Mouse (Mus musculus) limb, embryonic 15.5 days (tissue): Measurements from ENCODE around the gene Tas2r107. TPM values are rescaled to one million over a fixed set of nuclear protein-coding genes. Genes with fewer than 3 reads are reported as not detected.
"Not testable (repeated sequence)": the region's sequence is repeated elsewhere in the genome, so short reads cannot be mapped to it uniquely, and the experiment has no call there.

ENCODE experiments used
- ATAC-seq: fragments of 200-750 bp; cut with Nextera tagmentation; 2 replicates; pipeline ENCODE4 v1.8.0; 2017; ENCODE audit warnings: low read depth, moderate TSS enrichment; ENCODE audit not compliant: insufficient number of reproducible peaks, low FRiP score, low TSS enrichment
- H3K27ac ChIP-seq: fragments of 300-500 bp; sonication (generic); 2 replicates; pipeline ENCODE4 v1.5.1; 2015; ENCODE audit warnings: moderate library complexity, mild to moderate bottlenecking, inconsistent platforms
- H3K27me3 ChIP-seq: fragments of 300-500 bp; sonication (generic); 2 replicates; pipeline ENCODE4 v1.6.1; 2015; ENCODE audit warnings: inconsistent platforms
- H3K36me3 ChIP-seq: fragments of 300-500 bp; sonication (generic); 2 replicates; pipeline ENCODE4 v1.6.1; 2015; ENCODE audit warnings: inconsistent platforms
- H3K4me1 ChIP-seq: fragments of 300-500 bp; sonication (generic); 2 replicates; pipeline ENCODE4 v1.6.1; 2015; ENCODE audit warnings: inconsistent platforms
- H3K4me2 ChIP-seq: fragments of 300-500 bp; sonication (generic); 2 replicates; pipeline ENCODE4 v1.6.1; 2015; ENCODE audit warnings: mild to moderate bottlenecking, inconsistent platforms
- H3K4me3 ChIP-seq: fragments of 300-500 bp; sonication (generic); 2 replicates; pipeline ENCODE4 v1.5.1; 2015; ENCODE audit warnings: mild to moderate bottlenecking, inconsistent platforms
- H3K9ac ChIP-seq: fragments of 300-500 bp; sonication (generic); 2 replicates; pipeline ENCODE4 v1.6.1; 2015; ENCODE audit warnings: inconsistent platforms
- H3K9me3 ChIP-seq: fragments of 300-500 bp; sonication (generic); 2 replicates; pipeline ENCODE4 v1.6.1; 2016; ENCODE audit warnings: inconsistent platforms
- WGBS: fragments of 180-500 bp; shearing (Covaris S2); methylation state at CpG from one replicate; pipeline ENCODE4 v1.1.7; 2015; 5-methylcytosine and 5-hydroxymethylcytosine counted together
- polyA plus RNA-seq: library from polyadenylated mRNA; unstranded; fragments of >200 nt; fragmentation: Nextera tagmentation; extraction: Ambion mirVana; gene quantifications from 2 replicates; pipeline ENCODE4 v1.2.1, GENCODE M21; 2015

Gene Tas2r107
- polyA plus RNA-seq = not detected in 2 replicates

DNA sequence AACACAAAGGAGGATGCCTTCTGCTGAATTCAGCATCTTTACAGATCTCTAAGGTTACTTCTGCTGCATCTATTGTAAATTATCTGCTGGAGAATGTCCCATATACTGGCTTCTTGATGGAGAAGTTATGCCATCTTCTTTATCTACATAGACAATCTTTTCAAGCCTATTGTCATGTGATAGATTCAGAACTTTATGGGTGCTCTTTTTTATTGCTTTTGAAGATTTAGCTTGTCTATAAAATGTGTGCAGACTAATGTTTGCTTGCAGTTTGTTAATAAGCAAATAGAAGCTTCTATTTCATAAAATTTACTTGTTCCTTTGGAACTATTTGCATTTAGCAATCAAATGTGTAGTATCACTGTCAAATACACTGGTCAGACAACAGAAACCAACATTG is at the start of gene Tas2r107:
Gene Tas2r107, minus strand, starts transcription at position 101 of the 400 bp plus-strand sequence.
- no peaks in the 10 kb centered on the region for H3K9me3 ChIP-seq
- no peaks in the 10 kb centered on the region for H3K27me3 ChIP-seq
- H3K9ac ChIP-seq = no peak within 1 kb of the TSS
- H3K4me2 ChIP-seq = no peak within 1 kb of the TSS
- H3K27ac ChIP-seq = no peak within 1 kb of the TSS
- H3K4me1 ChIP-seq = no peaks in the 10 kb centered on the region
- no peaks in the 10 kb centered on the region for H3K36me3 ChIP-seq
- no peak within 1 kb of the TSS for H3K4me3 ChIP-seq
- no peak for ATAC-seq

DNA sequence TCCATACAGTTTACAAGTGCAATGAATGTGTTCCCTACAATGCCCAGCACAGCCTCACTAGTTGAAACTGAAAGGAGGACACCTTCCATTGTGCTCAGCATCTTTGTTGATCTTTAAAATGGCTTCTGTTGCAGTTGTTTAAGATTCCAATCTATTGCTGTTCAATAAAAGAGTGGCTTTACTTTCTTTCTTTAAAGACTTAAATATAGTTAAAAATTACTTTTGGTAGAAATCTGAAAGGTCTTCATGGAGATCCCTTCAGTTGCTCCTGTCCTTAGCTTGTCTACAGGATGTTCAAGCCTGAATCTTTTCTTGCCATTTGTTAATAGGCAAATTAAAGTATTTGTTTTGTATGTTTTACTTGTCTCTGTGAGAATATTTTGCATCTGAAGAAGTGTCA is 30.0 kb upstream of the Tas2r107 start, which contains the start of gene Tas2r114:
Gene Tas2r114, minus strand, starts transcription at position 101 of the 400 bp plus-strand sequence.
- no peak for ATAC-seq
- Histone ChIP-seq H3K27me3 (no peaks in the 10 kb centered on the region), H3K9ac (no peak within 1 kb of the TSS), H3K9me3 (no peaks in the 10 kb centered on the region), H3K4me3 (no peak within 1 kb of the TSS), H3K36me3 (no peaks in the 10 kb centered on the region), H3K4me1 (no peaks in the 10 kb centered on the region), H3K27ac (no peak within 1 kb of the TSS), H3K4me2 (no peak within 1 kb of the TSS)

DNA sequence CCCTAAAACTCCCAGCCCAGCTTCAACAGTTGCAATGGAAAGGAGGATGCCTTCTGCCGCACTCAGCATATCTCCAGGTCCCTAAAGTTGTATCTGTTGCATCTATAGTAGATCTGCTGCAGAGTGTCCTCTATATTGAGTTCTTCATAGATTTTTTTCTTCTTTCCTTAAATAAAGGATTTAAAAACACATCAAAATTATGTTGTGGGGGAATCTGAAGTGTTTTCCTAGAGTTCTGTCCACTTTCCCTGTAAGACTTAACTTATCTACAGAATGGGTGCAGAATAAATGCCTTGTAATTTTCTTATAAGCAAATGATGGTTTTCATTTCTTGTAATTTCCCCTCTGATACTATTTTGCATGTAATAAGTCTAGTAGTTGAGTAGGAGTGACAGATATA is 27.4 kb upstream of the Tas2r107 start, which contains the start of gene Tas2r105:
Gene Tas2r105, minus strand, starts transcription at position 101 of the 400 bp plus-strand sequence.
- WGBS = 77% methylated on average over 1 of the region's 1 CpGs
- Histone ChIP-seq H3K4me3 (no peak within 1 kb of the TSS), H3K27me3 (no peaks in the 10 kb centered on the region), H3K4me2 (no peak within 1 kb of the TSS), H3K27ac (no peak within 1 kb of the TSS), H3K9ac (no peak within 1 kb of the TSS), H3K4me1 (no peaks in the 10 kb centered on the region), H3K9me3 (no peaks in the 10 kb centered on the region), H3K36me3 (no peaks in the 10 kb centered on the region)
- ATAC-seq = no peak

DNA sequence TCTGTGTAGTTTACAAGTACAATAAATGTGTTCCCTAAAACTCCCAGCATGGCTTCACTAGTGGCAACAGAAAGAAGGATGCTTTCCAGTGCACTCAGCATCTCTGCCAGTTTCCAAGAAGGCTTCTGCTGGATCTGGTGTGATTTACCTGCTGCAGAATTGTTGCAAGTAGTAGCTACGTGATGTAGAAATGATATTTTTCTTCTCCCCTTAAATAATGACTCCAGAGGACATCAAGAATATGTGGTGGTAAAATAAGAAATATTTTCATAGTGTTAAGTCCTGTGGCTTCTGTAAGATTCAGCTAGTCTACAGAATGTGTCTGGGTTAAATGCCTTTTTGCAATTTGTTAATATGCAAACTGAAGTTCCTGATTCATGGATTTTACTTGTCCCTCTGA is 25.7 kb upstream of the Tas2r107 start, which contains the start of gene Tas2r104:
Gene Tas2r104, minus strand, starts transcription at position 101 of the 400 bp plus-strand sequence.
- WGBS = 70% methylated on average over 1 of the region's 1 CpGs
- Histone ChIP-seq H3K9me3 (no peaks in the 10 kb centered on the region), H3K4me2 (no peak within 1 kb of the TSS), H3K9ac (no peak within 1 kb of the TSS), H3K4me3 (no peak within 1 kb of the TSS), H3K27me3 (no peaks in the 10 kb centered on the region), H3K36me3 (no peaks in the 10 kb centered on the region), H3K27ac (no peak within 1 kb of the TSS), H3K4me1 (no peaks in the 10 kb centered on the region)
- no peak for ATAC-seq

DNA sequence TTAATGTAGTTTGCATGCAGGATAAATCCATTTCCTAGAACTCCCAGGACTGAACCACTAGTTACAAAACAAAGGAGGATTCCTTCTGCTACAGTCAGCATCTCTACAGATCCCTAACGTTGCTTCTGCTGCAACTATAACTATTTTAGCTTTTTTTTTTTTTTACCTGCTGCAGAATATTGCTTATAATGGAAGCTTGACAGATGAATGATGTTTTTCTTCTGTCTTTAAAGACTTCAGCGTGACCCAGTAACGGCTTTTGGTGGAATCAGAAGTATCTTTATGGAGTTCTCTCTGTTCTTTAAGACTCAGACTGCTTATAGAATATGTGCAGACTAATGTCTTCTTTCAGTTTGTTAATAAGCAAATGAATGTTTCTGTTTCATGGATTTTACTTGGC is 18.8 kb upstream of the Tas2r107 start, which contains the start of gene Tas2r106:
Gene Tas2r106, minus strand, starts transcription at position 101 of the 400 bp plus-strand sequence.
- Histone ChIP-seq H3K4me3 (no peak within 1 kb of the TSS), H3K27ac (no peak within 1 kb of the TSS), H3K4me1 (no peaks in the 10 kb centered on the region), H3K36me3 (no peaks in the 10 kb centered on the region), H3K9me3 (peaks cover 6% of the 10 kb centered on the region; the same call in 1 of the 2 replicates), H3K4me2 (no peak within 1 kb of the TSS), H3K9ac (no peak within 1 kb of the TSS), H3K27me3 (no peaks in the 10 kb centered on the region)
- ATAC-seq = no peak
- 71% methylated on average over 3 of the region's 3 CpGs for WGBS

DNA sequence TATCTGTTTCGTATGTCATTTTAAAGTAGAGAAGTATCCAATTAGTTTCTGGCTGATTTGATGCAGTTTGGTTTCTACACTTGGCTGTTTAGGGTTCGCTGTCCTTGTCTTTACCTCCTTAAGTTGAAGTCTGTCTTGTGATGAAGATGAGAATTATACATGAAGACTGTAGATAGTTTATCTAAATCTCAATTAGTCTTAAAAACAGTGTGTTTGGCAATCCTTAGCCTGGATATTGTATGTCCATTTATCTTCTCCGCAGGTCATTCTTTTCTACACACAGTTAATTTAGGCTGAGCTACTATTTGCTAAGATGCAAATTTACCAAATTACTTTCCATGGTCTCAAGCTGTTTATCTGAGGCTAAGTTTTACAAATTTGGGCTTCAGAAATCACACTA is 29.1 kb downstream of the Tas2r107 start, which contains the start of gene Tas2r130:
Gene Tas2r130, minus strand, starts transcription at position 101 of the 400 bp plus-strand sequence.
- Histone ChIP-seq H3K36me3 (no peaks in the 10 kb centered on the region), H3K27me3 (no peaks in the 10 kb centered on the region), H3K9ac (no peak within 1 kb of the TSS), H3K4me3 (no peak within 1 kb of the TSS), H3K4me1 (no peaks in the 10 kb centered on the region), H3K27ac (no peak within 1 kb of the TSS), H3K4me2 (no peak within 1 kb of the TSS), H3K9me3 (no peaks in the 10 kb centered on the region)
- ATAC-seq = no peak
- WGBS = 68% methylated on average over 3 of the region's 3 CpGs

DNA sequence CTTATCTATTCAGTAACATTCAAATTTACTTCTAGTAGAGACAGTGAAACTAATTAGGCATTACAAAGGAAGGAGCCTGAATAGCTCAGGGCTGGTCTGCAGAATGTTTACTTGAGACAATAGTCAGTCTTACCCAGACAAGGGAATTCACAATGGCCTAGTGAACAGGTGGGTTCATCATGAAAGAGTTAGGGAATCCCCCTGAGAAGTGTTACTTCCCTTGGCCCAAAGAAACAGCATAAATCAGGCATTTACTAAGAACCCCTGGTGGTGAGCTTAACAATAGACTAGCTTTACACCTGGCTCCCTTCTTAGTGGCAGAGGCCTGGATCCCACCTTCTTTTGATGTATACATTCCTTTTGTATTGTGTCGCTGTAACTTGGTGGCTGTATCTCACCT is 50.0 kb downstream of the Tas2r107 start:
- H3K27me3 ChIP-seq, H3K4me3 ChIP-seq, H3K9ac ChIP-seq, H3K36me3 ChIP-seq, H3K4me2 ChIP-seq, ATAC-seq, H3K4me1 ChIP-seq, H3K27ac ChIP-seq, H3K9me3 ChIP-seq: not testable (repeated sequence)
- 78% methylated on average over 1 of the region's 1 CpGs for WGBS

Other genes starting within 250 kb of the Tas2r107 start
- not detected in 2 replicates for gene 5430401F13Rik, start 173.7 kb downstream of the Tas2r107 start, polyA plus RNA-seq
- not detected in 2 replicates for gene Gm6619, start 173.7 kb downstream of the Tas2r107 start, polyA plus RNA-seq
- not detected in 2 replicates for gene Tas2r130, start 29.2 kb downstream of the Tas2r107 start, polyA plus RNA-seq
- gene Tas2r106, start 18.7 kb upstream of the Tas2r107 start, polyA plus RNA-seq = not detected in 2 replicates
- gene Tas2r104, start 25.6 kb upstream of the Tas2r107 start, polyA plus RNA-seq = not detected in 2 replicates
- not detected in 2 replicates for gene Tas2r105, start 27.3 kb upstream of the Tas2r107 start, polyA plus RNA-seq
- gene Tas2r114, start 29.9 kb upstream of the Tas2r107 start, polyA plus RNA-seq = not detected in 2 replicates